Mouse (Mus musculus) small intestine, adult 2 months (tissue): ENCODE measurements around the gene Sgms1.

Experiments used
- CTCF ChIP-seq: fragments of 200-500 bp; IDR thresholded peaks from 2 replicates; pipeline ENCODE4 v1.5.1; 2012; ENCODE audit warnings: low read depth, mild to moderate bottlenecking, control low read depth, inconsistent platforms, low read length, moderate library complexity, mixed read lengths; ENCODE audit not compliant: insufficient replicate concordance, insufficient read length; ENCODE audit errors: extremely low read depth
- POLR2A ChIP-seq: fragments of 200-500 bp; IDR thresholded peaks from 2 replicates; pipeline ENCODE4 v1.6.1; 2012; ENCODE audit warnings: low read depth, mild to moderate bottlenecking, control low read depth, inconsistent platforms, low read length, moderate library complexity

- TF ChIP-seq CTCF (no peak), POLR2A (no peak)
These were observed 179.4 kb downstream of the Sgms1 start for GRCm38 (mm10) chr19:32210099-32210449.
